Mouse (Mus musculus): Measurements from ENCODE around the gene Galk1. TPM values are rescaled to one million over a fixed set of nuclear protein-coding genes. Genes with fewer than 3 reads are reported as not detected.
A peak's percentile ranks its signal among the peaks of the same experiment; 100 is the strongest.

Galk1 gene
- polyA plus RNA-seq, 1 experiment = 83.2 TPM

DNA sequence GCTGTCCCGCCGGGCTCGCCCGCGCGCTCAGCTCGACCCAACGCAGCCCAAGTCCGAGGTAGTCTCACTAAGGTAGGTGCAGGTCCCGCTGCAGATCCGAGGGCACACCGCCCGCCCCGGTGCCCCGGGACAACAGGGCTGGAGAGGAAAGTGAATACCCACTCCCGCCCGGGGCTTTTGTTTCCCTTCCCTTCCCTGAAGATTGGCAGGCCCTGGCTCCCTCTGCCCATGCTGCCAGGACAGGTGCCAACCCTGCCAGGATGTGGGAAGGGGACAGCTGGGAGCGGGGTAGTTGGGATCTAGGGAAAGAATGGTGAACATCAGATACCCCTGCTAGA lies 37.5 kb downstream of the Galk1 start:
- WGBS = 3% methylated on average over 18 of the region's 18 CpGs
- TF ChIP-seq CTCF (conservative IDR thresholded peaks at IDR 0.05; ENCODE audit: insufficient read depth, insufficient read length, low read depth, low read length) (no peak), POLR2A (IDR thresholded peaks at IDR 0.05; ENCODE audit: low read depth, low read length) (no peak)
- H3K27me3 ChIP-seq (replicated peaks; ENCODE audit: control insufficient read depth, insufficient read depth, low read length) = no peaks in the 10 kb centered on the region
- no peak for DNase-seq
- H3K4me3 ChIP-seq (ENCODE audit: insufficient read depth, low read depth, low read length) = peak overlapping the region; percentile 33; the same call in 1 of the 2 replicates
- H3K27ac ChIP-seq (ENCODE audit: insufficient read depth, low read depth, low read length) = no peak overlapping the region
- no peaks in the 10 kb centered on the region for H3K4me1 ChIP-seq (ENCODE audit: control insufficient read depth, insufficient read depth, low read length)
- no peaks in the 10 kb centered on the region for H3K36me3 ChIP-seq (ENCODE audit: control insufficient read depth, insufficient read depth, low read length)

DNA sequence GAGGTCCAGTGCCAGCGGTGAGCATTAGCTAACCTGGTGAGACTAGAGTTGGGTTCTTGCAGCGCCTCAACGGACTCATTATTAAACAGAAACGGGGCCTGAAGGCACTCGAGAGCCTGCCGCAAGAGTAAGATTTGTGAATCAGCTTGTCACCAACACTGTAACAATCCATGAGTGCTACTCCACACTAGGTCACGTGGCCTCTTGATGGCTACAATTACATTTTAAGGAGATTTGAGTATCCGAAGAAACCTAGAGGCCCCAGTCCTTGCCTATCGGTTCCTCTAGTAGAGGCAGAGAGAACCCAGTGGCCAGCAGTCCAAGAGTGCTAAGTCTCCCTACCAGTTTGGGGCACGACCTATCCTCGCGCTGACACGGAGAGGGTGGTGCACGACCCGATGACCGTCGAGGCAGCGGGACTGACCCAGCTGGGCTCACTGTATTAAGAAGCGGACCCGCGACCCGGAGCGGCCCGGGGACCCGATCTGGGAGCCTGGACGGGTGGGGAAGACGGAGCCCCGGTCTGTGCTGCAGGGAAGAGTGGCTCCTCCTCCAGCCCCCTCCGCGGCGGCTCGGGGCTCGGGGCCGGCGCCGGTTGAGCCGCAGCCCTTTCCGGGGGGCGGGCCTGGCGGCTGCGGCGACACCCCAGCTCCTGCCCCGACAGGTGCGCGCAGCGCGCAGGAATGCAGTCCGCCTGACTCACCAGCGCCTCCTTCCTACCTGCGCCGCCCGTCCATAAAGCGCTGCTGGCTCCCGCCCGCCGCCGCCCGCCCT lies 38.0 kb downstream of the Galk1 start, which contains the start of gene Itgb4:
Gene Itgb4 (plus strand): TSS at position 401 of the 774 bp plus-strand sequence.
- H3K27ac ChIP-seq (ENCODE audit: insufficient read depth, low read depth, low read length) = no peak within 1 kb of the TSS
- 10% methylated on average over 58 of the region's 58 CpGs for WGBS
- DNase-seq = peak; percentile 61

DNA sequence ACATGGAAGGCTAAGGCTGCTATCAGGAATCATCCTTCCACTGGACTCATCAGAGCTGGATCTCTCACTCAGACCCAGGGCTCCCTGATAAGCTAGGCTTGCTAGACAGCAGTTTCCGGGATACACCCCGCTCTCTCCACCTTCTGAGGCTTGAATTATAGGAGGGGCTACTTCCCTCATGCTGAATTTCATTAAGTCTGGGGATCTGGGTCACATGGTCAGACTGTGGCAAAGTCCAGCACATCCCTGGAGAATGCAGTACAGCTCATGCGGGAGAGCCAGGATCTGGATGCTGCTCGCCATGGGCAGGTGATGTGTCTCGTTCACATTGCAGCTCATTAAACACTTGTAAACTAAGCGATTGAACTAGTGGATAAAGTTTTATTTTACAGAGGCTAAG lies 41.5 kb downstream of the Galk1 start:
- 47% methylated on average over 6 of the region's 6 CpGs for WGBS
- H3K27me3 ChIP-seq (replicated peaks; ENCODE audit: control insufficient read depth, insufficient read depth, low read length) = no peaks in the 10 kb centered on the region
- no peaks in the 10 kb centered on the region for H3K4me1 ChIP-seq (ENCODE audit: control insufficient read depth, insufficient read depth, low read length)
- no peak overlapping the region for H3K27ac ChIP-seq (ENCODE audit: insufficient read depth, low read depth, low read length)
- no peak overlapping the region for H3K4me3 ChIP-seq (ENCODE audit: insufficient read depth, low read depth, low read length)
- H3K36me3 ChIP-seq (ENCODE audit: control insufficient read depth, insufficient read depth, low read length) = no peaks in the 10 kb centered on the region
- DNase-seq = peak; percentile 61
- TF ChIP-seq POLR2A (IDR thresholded peaks at IDR 0.05; ENCODE audit: low read depth, low read length) = no peak
- TF ChIP-seq CTCF (conservative IDR thresholded peaks at IDR 0.05; ENCODE audit: insufficient read depth, insufficient read length, low read depth, low read length) = no peak

More for the DNA sequence above, 38.0 kb downstream of the Galk1 start, which contains the start of gene Itgb4:
- TF ChIP-seq POLR2A (IDR thresholded peaks at IDR 0.05; ENCODE audit: low read depth, low read length) (no peak), CTCF (conservative IDR thresholded peaks at IDR 0.05; ENCODE audit: insufficient read depth, insufficient read length, low read depth, low read length) (peak; percentile 36; the same call in 1 of the 2 replicates)
- Histone ChIP-seq H3K4me1 (ENCODE audit: control insufficient read depth, insufficient read depth, low read length) (no peaks in the 10 kb centered on the region), H3K36me3 (ENCODE audit: control insufficient read depth, insufficient read depth, low read length) (no peaks in the 10 kb centered on the region), H3K4me3 (ENCODE audit: insufficient read depth, low read depth, low read length) (peak within 1 kb of the TSS; percentile 33), H3K27me3 (replicated peaks; ENCODE audit: control insufficient read depth, insufficient read depth, low read length) (no peaks in the 10 kb centered on the region)

DNA sequence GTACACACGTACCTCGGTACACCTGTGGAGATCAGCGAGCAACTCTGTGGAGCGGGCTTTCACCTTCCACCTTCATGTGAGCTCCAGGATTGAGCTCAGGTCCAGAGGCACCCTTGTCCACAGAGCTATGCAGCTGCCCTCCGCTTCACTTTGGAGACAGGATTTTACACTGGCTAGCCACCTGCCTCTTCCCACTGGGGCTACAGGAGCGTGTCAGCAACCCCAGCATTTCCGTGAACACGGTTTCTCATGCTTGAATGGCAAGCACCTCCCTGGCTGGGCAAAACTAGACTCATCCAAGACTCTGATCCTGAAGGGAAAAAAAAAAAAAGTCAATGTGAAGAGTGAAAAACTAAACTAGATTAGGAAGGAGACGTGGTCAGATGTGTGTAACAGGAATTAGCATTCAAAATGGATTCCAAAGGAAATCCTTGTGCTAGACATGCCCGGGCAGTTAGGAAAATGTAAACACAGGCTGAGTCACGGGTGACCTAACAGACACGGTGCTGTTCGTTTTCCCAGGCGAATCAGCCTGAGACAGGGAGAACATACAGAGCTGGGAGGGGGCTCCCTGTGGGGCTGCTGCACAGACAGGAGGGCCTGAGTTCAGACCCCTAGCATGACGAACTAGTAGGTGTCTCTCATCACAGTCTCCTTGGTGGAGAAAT lies 42.4 kb downstream of the Galk1 start:
- WGBS = 42% methylated on average over 15 of the region's 15 CpGs
- no peaks in the 10 kb centered on the region for H3K27me3 ChIP-seq (replicated peaks; ENCODE audit: control insufficient read depth, insufficient read depth, low read length)
- H3K36me3 ChIP-seq (ENCODE audit: control insufficient read depth, insufficient read depth, low read length) = no peaks in the 10 kb centered on the region
- no peak overlapping the region for H3K4me3 ChIP-seq (ENCODE audit: insufficient read depth, low read depth, low read length)
- TF ChIP-seq POLR2A (IDR thresholded peaks at IDR 0.05; ENCODE audit: low read depth, low read length) (no peak), CTCF (conservative IDR thresholded peaks at IDR 0.05; ENCODE audit: insufficient read depth, insufficient read length, low read depth, low read length) (no peak)
- peak; percentile 60 for DNase-seq
- no peaks in the 10 kb centered on the region for H3K4me1 ChIP-seq (ENCODE audit: control insufficient read depth, insufficient read depth, low read length)
- H3K27ac ChIP-seq (ENCODE audit: insufficient read depth, low read depth, low read length) = peak overlapping the region; percentile 39; the same call in 1 of the 2 replicates

DNA sequence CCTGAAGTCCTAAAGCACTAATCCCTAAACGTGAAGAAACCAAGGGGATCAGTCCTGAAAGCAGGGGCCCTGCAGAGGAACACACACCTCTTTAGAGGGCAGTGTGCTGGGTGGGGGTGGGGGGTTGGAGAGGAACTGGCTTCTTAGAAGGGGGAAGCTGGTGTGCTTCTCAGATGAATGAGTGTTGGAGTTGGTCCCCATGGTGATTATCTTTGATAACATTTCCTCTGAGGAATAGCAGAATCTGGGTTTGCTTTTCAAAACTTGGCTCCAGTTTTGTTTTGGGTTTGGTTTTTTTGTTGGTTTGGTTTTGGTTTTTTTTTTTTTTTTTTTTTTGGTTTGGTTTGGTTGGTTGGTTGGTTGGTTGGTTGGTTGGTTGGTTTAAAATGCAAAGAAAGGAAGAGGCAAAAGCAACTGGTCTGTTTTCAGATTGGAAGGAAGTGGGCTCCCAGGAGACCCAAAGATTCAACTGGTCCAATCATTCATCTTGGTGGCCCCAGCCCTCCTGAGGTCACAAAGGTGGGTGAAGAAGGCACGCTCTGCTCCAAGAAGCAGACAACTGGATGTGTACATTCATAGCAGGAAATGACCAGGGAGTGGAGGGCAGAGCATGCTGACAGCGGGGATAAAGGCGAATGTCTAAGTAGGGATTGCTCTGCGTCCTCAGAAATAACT lies 43.7 kb downstream of the Galk1 start:
- no peak for DNase-seq
- WGBS = 66% methylated on average over 5 of the region's 5 CpGs
- Histone ChIP-seq H3K36me3 (ENCODE audit: control insufficient read depth, insufficient read depth, low read length) (no peaks in the 10 kb centered on the region), H3K4me1 (ENCODE audit: control insufficient read depth, insufficient read depth, low read length) (no peaks in the 10 kb centered on the region), H3K27ac (ENCODE audit: insufficient read depth, low read depth, low read length) (no peak overlapping the region), H3K4me3 (ENCODE audit: insufficient read depth, low read depth, low read length) (no peak overlapping the region), H3K27me3 (replicated peaks; ENCODE audit: control insufficient read depth, insufficient read depth, low read length) (no peaks in the 10 kb centered on the region)
- no peak for TF ChIP-seq POLR2A (IDR thresholded peaks at IDR 0.05; ENCODE audit: low read depth, low read length)
- TF ChIP-seq CTCF (conservative IDR thresholded peaks at IDR 0.05; ENCODE audit: insufficient read depth, insufficient read length, low read depth, low read length) = no peak

DNA sequence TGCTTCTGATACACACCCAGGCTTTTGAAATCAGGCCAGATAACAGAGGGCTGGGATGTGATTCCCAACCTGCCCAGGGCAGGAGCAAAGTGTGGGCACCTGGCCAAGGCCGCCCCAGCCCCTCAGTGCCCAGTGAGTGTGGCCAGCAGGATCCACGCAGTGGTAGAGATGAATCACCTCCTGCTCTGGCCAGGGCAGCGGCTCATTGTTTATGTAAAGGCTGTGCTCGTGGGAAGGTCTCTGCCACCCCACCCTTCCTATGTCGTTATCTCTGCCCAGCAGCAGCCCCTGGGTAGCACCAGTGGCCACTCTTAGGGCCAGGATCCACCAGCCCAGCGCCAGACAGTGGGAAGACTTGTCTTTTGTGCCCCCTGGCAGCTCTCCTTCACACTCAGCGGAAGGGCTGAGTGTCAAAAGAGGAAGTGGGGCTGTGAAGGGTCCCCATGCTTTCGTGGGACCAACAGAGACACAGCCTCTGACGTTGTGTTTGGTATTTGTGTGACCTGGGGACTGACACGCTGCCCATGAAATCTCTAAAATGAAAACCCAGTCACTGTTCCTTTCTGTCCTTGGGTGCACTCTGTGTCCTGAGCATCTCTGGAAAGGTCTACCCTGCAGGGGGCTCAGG lies 47.4 kb downstream of the Galk1 start:
- WGBS = 67% methylated on average over 10 of the region's 10 CpGs
- peak; percentile 45 for DNase-seq
- Histone ChIP-seq H3K4me3 (ENCODE audit: insufficient read depth, low read depth, low read length) (no peak overlapping the region), H3K4me1 (ENCODE audit: control insufficient read depth, insufficient read depth, low read length) (no peaks in the 10 kb centered on the region), H3K27me3 (replicated peaks; ENCODE audit: control insufficient read depth, insufficient read depth, low read length) (no peaks in the 10 kb centered on the region), H3K36me3 (ENCODE audit: control insufficient read depth, insufficient read depth, low read length) (no peaks in the 10 kb centered on the region; the same call in 1 of the 2 replicates), H3K27ac (ENCODE audit: insufficient read depth, low read depth, low read length) (no peak overlapping the region)
- TF ChIP-seq POLR2A (IDR thresholded peaks at IDR 0.05; ENCODE audit: low read depth, low read length) (no peak), CTCF (conservative IDR thresholded peaks at IDR 0.05; ENCODE audit: insufficient read depth, insufficient read length, low read depth, low read length) (no peak)

Measured in kidney, adult 2 months (tissue).